Mouse (Mus musculus) retina, postnatal 1 day (tissue): ENCODE measurements around the gene Rasa2.
A peak's percentile ranks its signal among the peaks of the same experiment; 100 is the strongest.

Experiments
- DNase-seq: peaks from one replicate; pipeline ENCODE4 v3.0.0-alpha.2; 2012

Rasa2 gene

GRCm38 (mm10) chr9:96638508-96638907, 7.1 kb upstream of the Rasa2 start:
- no peak for DNase-seq

- DNase-seq = no peak
Measured at GRCm38 (mm10) chr9:96637157-96637548, 5.7 kb upstream of the Rasa2 start.

GRCm38 (mm10) chr9:96636423-96637156, 5.2 kb upstream of the Rasa2 start:
- peak; percentile 15 for DNase-seq

- DNase-seq = no peak
Measured at GRCm38 (mm10) chr9:96635899-96636298, 4.5 kb upstream of the Rasa2 start.

GRCm38 (mm10) chr9:96635176-96635575, 3.8 kb upstream of the Rasa2 start:
- DNase-seq = no peak

- no peak for DNase-seq
Measured at GRCm38 (mm10) chr9:96633771-96634170, 2.4 kb upstream of the Rasa2 start.

- DNase-seq = peak; percentile 81
Measured at GRCm38 (mm10) chr9:96632756-96633155, 1.3 kb upstream of the Rasa2 start.

GRCm38 (mm10) chr9:96632073-96632690, 765 bp upstream of the Rasa2 start:
- no peak for DNase-seq

- peak; percentile 80 for DNase-seq
Measured at GRCm38 (mm10) chr9:96630571-96631388, 637 bp downstream of the Rasa2 start.

GRCm38 (mm10) chr9:96629151-96629550, 2.3 kb downstream of the Rasa2 start:
- no peak for DNase-seq

GRCm38 (mm10) chr9:96627557-96628085, 3.8 kb downstream of the Rasa2 start:
- peak; percentile 72 for DNase-seq

- no peak for DNase-seq
Measured at GRCm38 (mm10) chr9:96627042-96627441, 4.4 kb downstream of the Rasa2 start.

GRCm38 (mm10) chr9:96618448-96619176, 12.8 kb downstream of the Rasa2 start:
- DNase-seq = no peak

- no peak for DNase-seq
Measured at GRCm38 (mm10) chr9:96612297-96612696, 19.1 kb downstream of the Rasa2 start.

GRCm38 (mm10) chr9:96611693-96612293, 19.6 kb downstream of the Rasa2 start:
- no peak for DNase-seq

- no peak for DNase-seq
Measured at GRCm38 (mm10) chr9:96610813-96611212, 20.6 kb downstream of the Rasa2 start.

- no peak for DNase-seq
Measured at GRCm38 (mm10) chr9:96603416-96603815, 28.0 kb downstream of the Rasa2 start.

- DNase-seq = no peak
Measured at GRCm38 (mm10) chr9:96597899-96598298, 33.5 kb downstream of the Rasa2 start.

GRCm38 (mm10) chr9:96592670-96593600, 38.5 kb downstream of the Rasa2 start:
- DNase-seq = peak; percentile 9

GRCm38 (mm10) chr9:96589346-96589745, 42.1 kb downstream of the Rasa2 start:
- no peak for DNase-seq

- DNase-seq = no peak
Measured at GRCm38 (mm10) chr9:96583496-96583895, 47.9 kb downstream of the Rasa2 start.
